Mouse (Mus musculus) lung, postnatal 0 days (tissue): ENCODE results near the gene Dido1. TPM values are rescaled to one million over a fixed set of nuclear protein-coding genes. Genes with fewer than 3 reads are reported as not detected.
"Not testable (repeated sequence)": the region's sequence is repeated elsewhere in the genome, so short reads cannot be mapped to it uniquely, and the experiment has no call there.

Experiments used
- ATAC-seq: fragments of 200-750 bp; cut with Nextera tagmentation; 2 replicates; pipeline ENCODE4 v1.8.0; 2017; ENCODE audit warnings: moderate library complexity
- DNase-seq: peaks from one replicate; pipeline ENCODE4 v3.0.0-alpha.2; 2016; ENCODE audit warnings: low spot score
- H3K27ac ChIP-seq: fragments of 300-500 bp; sonication (generic); 2 replicates; pipeline ENCODE4 v1.5.1; 2014; ENCODE audit warnings: antibody characterized with exemption, mild to moderate bottlenecking, low read length, mixed read lengths
- H3K27me3 ChIP-seq: fragments of 300-500 bp; sonication (generic); replicated peaks from 2 replicates; pipeline ENCODE4 v1.6.1; 2014; ENCODE audit warnings: low read length, mixed read lengths; ENCODE audit not compliant: insufficient read depth
- H3K36me3 ChIP-seq: fragments of 300-500 bp; sonication (generic); 2 replicates; pipeline ENCODE4 v1.6.1; 2014; ENCODE audit warnings: low read length, mixed read lengths; ENCODE audit not compliant: insufficient read depth
- H3K4me1 ChIP-seq: fragments of 300-500 bp; sonication (generic); 2 replicates; pipeline ENCODE4 v1.6.1; 2014; ENCODE audit warnings: antibody characterized with exemption, low read depth, low read length, mixed read lengths; ENCODE audit not compliant: insufficient read depth
- H3K4me2 ChIP-seq: fragments of 300-500 bp; sonication (generic); replicated peaks from 2 replicates; pipeline ENCODE4 v1.6.1; 2014; ENCODE audit warnings: low read depth, mild to moderate bottlenecking, low read length, moderate library complexity, mixed read lengths
- H3K4me3 ChIP-seq: fragments of 300-500 bp; sonication (generic); 2 replicates; pipeline ENCODE4 v1.5.1; 2014; ENCODE audit warnings: low read depth, low read length
- H3K9ac ChIP-seq: fragments of 300-500 bp; sonication (generic); replicated peaks from 2 replicates; pipeline ENCODE4 v1.6.1; 2014; ENCODE audit warnings: low read depth, mild to moderate bottlenecking
- H3K9me3 ChIP-seq: fragments of 300-500 bp; sonication (generic); 2 replicates; pipeline ENCODE4 v1.6.1; 2016; ENCODE audit warnings: low read length, mixed read lengths
- CTCF ChIP-seq: IDR thresholded peaks from 2 replicates; pipeline ENCODE4 v1.5.1; 2016; ENCODE audit warnings: antibody characterized with exemption, mild to moderate bottlenecking
- EP300 ChIP-seq: IDR thresholded peaks from 2 replicates; pipeline ENCODE4 v1.6.1; 2016; ENCODE audit warnings: antibody characterized with exemption, mild to moderate bottlenecking, control low read depth
- WGBS: fragments of 180-500 bp; shearing (Covaris S2); extraction: QIAGEN DNeasy Blood & Tissue Kit; methylation state at CpG from one replicate; pipeline ENCODE4 v1.1.7; 2014; 5-methylcytosine and 5-hydroxymethylcytosine counted together
- polyA plus RNA-seq: library from polyadenylated mRNA; unstranded; fragments of >200 nt; fragmentation: Nextera tagmentation; extraction: Ambion mirVana; gene quantifications from 2 replicates; pipeline ENCODE4 v1.2.1, GENCODE M21; 2015

The Dido1 gene
- polyA plus RNA-seq, 1 experiment from 2014 or later: 14.9 TPM

DNA sequence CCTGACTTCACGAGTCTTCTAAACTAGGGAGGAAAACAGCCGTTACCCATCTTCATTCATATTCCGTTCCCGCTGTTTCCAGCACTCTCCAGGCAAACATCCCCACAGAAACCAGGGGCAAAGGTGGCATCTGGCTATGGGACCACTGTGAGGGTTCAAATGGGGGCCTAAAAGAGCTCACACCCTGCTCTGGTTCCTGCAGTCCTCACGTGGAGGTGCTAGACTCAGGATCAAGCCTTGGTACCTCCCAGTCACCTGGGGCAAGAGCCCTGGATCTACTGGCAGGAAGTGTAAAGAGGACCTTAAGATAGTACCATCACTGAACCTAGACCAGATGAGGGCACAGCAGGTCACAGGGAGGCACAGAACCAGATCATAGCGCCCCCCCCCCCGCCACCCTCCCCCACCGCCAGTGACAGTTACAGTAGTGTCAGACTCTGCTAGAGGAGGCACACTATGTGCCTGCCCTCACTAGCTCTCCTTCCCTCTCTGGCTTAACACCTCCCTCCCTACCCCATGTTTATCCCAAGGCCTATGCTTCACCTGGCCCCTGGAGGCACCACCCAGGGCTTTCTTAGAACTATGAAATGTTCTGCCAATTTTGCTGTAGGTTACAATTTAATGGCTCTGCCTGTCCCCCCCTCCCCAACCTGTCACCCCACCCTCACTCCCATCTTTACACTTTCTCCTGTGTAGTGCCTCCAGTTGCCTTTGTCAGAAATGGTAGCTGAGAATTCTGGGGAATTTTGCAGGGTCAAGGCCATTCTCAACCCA, 16.2 kb upstream of the Dido1 start:
- Histone ChIP-seq H3K4me3 (no peak overlapping the region), H3K36me3 (peaks cover 16% of the 10 kb centered on the region; the same call in 1 of the 2 replicates), H3K27me3 (no peaks in the 10 kb centered on the region), H3K27ac (no peak overlapping the region), H3K9ac (no peak overlapping the region), H3K4me1 (peaks cover 4% of the 10 kb centered on the region; the same call in 1 of the 2 replicates), H3K4me2 (no peak overlapping the region; the same call in 1 of the 2 replicates), H3K9me3 (no peaks in the 10 kb centered on the region)
- no peak for TF ChIP-seq EP300
- no peak for TF ChIP-seq CTCF
- DNase-seq (no peak), ATAC-seq (no peak)
- WGBS: 21% methylated on average over 8 of the region's 8 CpGs

DNA sequence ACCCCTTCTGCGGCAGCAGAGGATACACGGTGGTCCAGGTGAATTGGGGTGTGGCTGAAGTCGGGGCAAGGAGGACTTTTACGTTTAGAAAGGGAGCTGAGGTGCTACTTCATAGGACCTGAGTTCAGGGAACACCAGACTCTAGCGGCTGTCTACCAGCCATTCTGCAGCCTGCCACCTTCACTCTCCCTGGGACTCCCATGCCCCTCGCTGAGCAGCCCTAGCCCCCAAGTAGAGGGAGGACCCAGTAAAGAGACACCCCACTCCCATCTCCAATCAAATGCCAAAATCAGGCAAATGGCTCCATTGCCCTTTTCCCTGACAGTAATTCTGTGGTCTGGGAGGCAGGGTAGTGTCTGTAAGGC, 15.6 kb upstream of the Dido1 start:
- Histone ChIP-seq H3K4me3 (peak overlapping the region; percentile 23; the same call in 1 of the 2 replicates), H3K27me3 (no peaks in the 10 kb centered on the region), H3K36me3 (peaks cover 23% of the 10 kb centered on the region; the same call in 1 of the 2 replicates), H3K9ac (no peak overlapping the region), H3K27ac (no peak overlapping the region), H3K4me2 (peak overlapping the region; percentile 54), H3K9me3 (no peaks in the 10 kb centered on the region), H3K4me1 (peaks cover 4% of the 10 kb centered on the region; the same call in 1 of the 2 replicates)
- ATAC-seq (no peak), DNase-seq (no peak)
- 0% methylated on average over 6 of the region's 6 CpGs for WGBS
- TF ChIP-seq EP300 (no peak), CTCF (no peak)

DNA sequence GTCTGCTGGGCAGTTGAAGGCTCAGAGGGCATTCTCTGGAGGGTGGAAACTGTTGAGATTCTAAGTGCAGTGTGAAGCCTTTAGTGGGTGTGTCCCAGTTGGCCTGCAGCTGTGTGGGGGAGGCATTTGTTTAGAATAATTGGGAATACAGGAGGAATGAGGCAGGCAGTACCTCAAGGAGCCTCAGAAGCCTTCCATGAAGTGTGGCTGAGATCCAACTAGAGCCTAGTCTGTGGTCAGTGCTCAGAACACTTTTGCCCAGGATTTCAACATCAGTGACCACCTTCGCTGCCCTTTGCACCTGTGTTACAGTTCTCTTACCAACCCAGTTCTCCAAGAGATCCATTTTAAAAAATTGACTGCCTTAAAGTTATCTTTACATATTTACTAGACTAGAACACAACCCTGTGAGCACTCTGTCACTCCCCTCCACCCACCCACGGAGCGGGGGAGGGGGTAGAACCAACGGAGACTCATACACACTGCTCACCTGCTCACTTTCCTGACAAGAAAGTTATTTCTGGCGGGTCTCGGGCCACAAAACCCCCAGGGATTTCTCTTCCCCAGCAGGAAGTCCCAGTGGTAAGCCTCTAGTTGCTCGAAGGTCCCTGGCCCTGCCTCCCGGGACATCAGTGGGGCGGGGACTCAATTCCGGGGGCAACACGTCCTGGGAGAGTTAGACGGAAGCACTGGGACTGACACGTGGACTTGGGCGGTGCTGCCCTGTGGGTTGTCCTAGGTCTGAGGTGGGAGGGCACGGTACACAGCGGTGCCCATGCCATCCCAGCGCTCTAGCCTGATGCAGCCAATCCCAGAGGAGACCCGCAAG, 15.0 kb upstream of the Dido1 start, which contains the start of gene Slc17a9:
TSS of gene Slc17a9 (plus strand) at position 679 of the 829 bp plus-strand sequence.
- H3K27ac ChIP-seq: peak within 1 kb of the TSS; percentile 43
- TF ChIP-seq EP300 (no peak), CTCF (no peak)
- peak within 1 kb of the TSS; percentile 54 for H3K4me2 ChIP-seq
- peak within 1 kb of the TSS; percentile 23; the same call in 1 of the 2 replicates for H3K4me3 ChIP-seq
- no peak within 1 kb of the TSS for H3K9ac ChIP-seq
- DNase-seq: peak; percentile 74
- H3K27me3 ChIP-seq: no peaks in the 10 kb centered on the region
- H3K36me3 ChIP-seq: peaks cover 28% of the 10 kb centered on the region; the same call in 1 of the 2 replicates
- H3K4me1 ChIP-seq: peaks cover 4% of the 10 kb centered on the region; the same call in 1 of the 2 replicates
- peak; percentile 92 for ATAC-seq
- H3K9me3 ChIP-seq: no peaks in the 10 kb centered on the region
- 5% methylated on average over 18 of the region's 18 CpGs for WGBS

DNA sequence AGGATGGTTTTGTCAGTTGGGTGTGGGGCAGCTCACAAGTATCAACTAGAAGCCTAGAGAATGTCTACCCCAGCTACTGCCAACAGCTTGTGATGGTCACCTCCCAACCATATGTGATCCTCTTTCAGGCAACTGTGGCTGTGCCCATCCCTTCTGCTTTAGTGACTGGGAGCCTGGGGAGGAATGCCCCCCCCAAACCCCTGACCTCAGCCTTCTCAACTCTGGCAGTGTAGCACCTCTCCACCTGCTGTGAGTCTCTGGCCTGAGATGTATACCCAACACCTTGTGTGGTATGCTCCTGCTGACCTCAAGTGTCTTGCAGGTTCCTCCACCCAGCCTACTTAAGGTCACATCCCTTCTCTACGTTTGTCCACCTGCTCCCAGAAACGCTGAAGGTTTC, 14.1 kb upstream of the Dido1 start:
- peaks cover 33% of the 10 kb centered on the region; the same call in 1 of the 2 replicates for H3K36me3 ChIP-seq
- no peak for DNase-seq
- 67% methylated on average over 2 of the region's 2 CpGs for WGBS
- H3K9me3 ChIP-seq: no peaks in the 10 kb centered on the region
- H3K27ac ChIP-seq: no peak overlapping the region
- H3K9ac ChIP-seq: no peak overlapping the region
- H3K4me3 ChIP-seq: no peak overlapping the region
- H3K4me2 ChIP-seq: no peak overlapping the region
- H3K27me3 ChIP-seq: no peaks in the 10 kb centered on the region
- TF ChIP-seq CTCF: no peak
- peaks cover 4% of the 10 kb centered on the region; the same call in 1 of the 2 replicates for H3K4me1 ChIP-seq
- ATAC-seq: no peak

DNA sequence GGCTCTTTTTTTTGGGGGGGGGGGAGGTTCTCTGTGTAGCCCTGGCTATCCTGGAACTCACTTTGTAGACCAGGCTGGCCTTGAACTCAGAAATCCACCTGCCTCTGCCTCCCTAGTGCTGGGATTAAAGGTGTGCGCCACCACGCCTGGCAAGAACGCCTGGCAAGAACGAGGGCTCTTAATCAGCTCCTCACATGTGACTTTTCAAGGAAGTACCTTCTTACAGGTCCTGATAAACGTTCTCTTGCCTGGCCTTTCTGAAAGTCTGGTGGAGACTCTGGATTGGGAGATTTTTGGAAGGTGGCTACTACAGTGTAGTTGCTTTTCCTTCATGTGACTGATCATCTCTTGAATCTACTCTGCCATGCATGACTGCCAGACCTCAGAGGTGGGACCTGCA, 12.9 kb upstream of the Dido1 start:
- not testable (repeated sequence) for H3K4me2 ChIP-seq, H3K4me1 ChIP-seq, DNase-seq, H3K4me3 ChIP-seq, H3K27ac ChIP-seq, H3K27me3 ChIP-seq, H3K9me3 ChIP-seq, ATAC-seq, H3K9ac ChIP-seq
- 71% methylated on average over 5 of the region's 5 CpGs for WGBS
- H3K36me3 ChIP-seq: peaks cover 43% of the 10 kb centered on the region; the same call in 1 of the 2 replicates

DNA sequence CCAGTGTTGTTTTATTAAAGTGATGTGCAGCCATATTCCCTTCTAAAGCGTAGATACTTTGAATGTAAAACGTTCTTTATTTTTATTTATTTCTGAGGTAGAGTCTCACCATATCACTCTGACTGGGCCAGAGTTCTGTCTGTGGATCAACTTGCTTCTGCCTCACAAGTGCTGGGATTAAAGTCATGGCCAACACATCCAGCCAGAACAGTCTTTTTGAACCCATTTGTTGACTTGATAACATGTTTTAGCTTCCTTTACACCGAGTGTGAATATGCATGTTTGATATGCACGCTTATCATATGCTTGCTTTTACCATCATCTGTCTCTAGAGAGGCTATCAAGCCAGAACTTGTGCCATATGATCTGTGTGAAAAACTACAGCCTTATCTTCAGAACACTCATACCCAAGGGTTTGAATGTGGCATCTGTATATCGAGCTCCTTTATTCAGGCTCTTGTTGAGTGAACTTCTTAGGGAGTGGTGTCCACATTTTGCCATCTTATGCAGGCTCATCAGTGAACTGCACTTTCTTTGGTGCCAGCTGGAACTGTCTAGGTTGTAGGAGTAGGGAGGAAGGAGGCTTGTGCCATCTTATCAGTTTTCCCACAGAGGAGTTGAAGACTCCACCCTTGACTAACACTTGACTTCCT, 2.4 kb upstream of the Dido1 start:
- Histone ChIP-seq H3K36me3 (peaks cover 10% of the 10 kb centered on the region), H3K9ac (no peak overlapping the region), H3K27me3 (no peaks in the 10 kb centered on the region), H3K27ac (no peak overlapping the region), H3K4me1 (peaks cover 11% of the 10 kb centered on the region), H3K4me2 (no peak overlapping the region), H3K9me3 (no peaks in the 10 kb centered on the region), H3K4me3 (no peak overlapping the region)
- 93% methylated on average over 5 of the region's 5 CpGs for WGBS
- TF ChIP-seq EP300: no peak
- no peak for TF ChIP-seq CTCF
- DNase-seq (no peak), ATAC-seq (no peak)
